Comparison of ENCODE assay signal across 8 mouse cellular contexts in genomic region chr12:59095104-59096025, GRCm38 (mm10). TPM values are rescaled to one million over a fixed set of nuclear protein-coding genes. Genes with fewer than 3 reads are reported as not detected.
DNase-seq lines count a peak whose midpoint lies in the region; ATAC-seq and TF ChIP-seq lines count a peak whose summit lies in the region.

Gene Mia2 (plus strand): TSS chr12:59095799.

- no peaks in the 10 kb centered on the region for H3K27me3 ChIP-seq in hindbrain, postnatal 0 days (ENCODE audit: insufficient read depth, low read length)
- no peaks in the 10 kb centered on the region for H3K27me3 ChIP-seq in limb, embryonic 10.5 days (ENCODE audit: low read depth, poor library complexity, severe bottlenecking)
- H3K27me3 ChIP-seq in midbrain, embryonic 15.5 days (replicated peaks) = no peaks in the 10 kb centered on the region

- H3K9ac ChIP-seq in hindbrain, postnatal 0 days (replicated peaks; ENCODE audit: low read length) = no peak within 1 kb of the TSS
- no peak within 1 kb of the TSS for H3K9ac ChIP-seq in midbrain, embryonic 15.5 days

- H3K4me2 ChIP-seq in hindbrain, postnatal 0 days (ENCODE audit: low read depth, low read length) = no peak within 1 kb of the TSS
- no peak within 1 kb of the TSS for H3K4me2 ChIP-seq in midbrain, embryonic 15.5 days

- H3K27ac ChIP-seq in hindbrain, postnatal 0 days = no peak within 1 kb of the TSS
- no peak within 1 kb of the TSS for H3K27ac ChIP-seq in limb, embryonic 10.5 days
- no peak within 1 kb of the TSS for H3K27ac ChIP-seq in midbrain, embryonic 15.5 days

- no peak for ATAC-seq in CD4-positive, CD25-positive, alpha-beta regulatory T cell, adult 4 months
- ATAC-seq in hindbrain, postnatal 0 days = no peak
- no peak for ATAC-seq in midbrain, embryonic 15.5 days (replicated peaks)

- WGBS in hindbrain, postnatal 0 days = 82% methylated on average over 19 of the region's 19 CpGs
- 90% methylated on average over 19 of the region's 19 CpGs for WGBS in limb, embryonic 10.5 days
- 87% methylated on average over 19 of the region's 19 CpGs for WGBS in midbrain, embryonic 15.5 days

- no peak for TF ChIP-seq CTCF in hindbrain, postnatal 0 days (IDR thresholded peaks at IDR 0.05; ENCODE audit: low read depth)

- H3K4me1 ChIP-seq in hindbrain, postnatal 0 days (ENCODE audit: insufficient read depth, low read length) = no peaks in the 10 kb centered on the region
- no peaks in the 10 kb centered on the region for H3K4me1 ChIP-seq in limb, embryonic 10.5 days
- H3K4me1 ChIP-seq in midbrain, embryonic 15.5 days = no peaks in the 10 kb centered on the region

- no peaks in the 10 kb centered on the region for H3K9me3 ChIP-seq in hindbrain, postnatal 0 days (ENCODE audit: low read length)
- H3K9me3 ChIP-seq in limb, embryonic 10.5 days (replicated peaks) = no peaks in the 10 kb centered on the region
- no peaks in the 10 kb centered on the region for H3K9me3 ChIP-seq in midbrain, embryonic 15.5 days

- H3K36me3 ChIP-seq in hindbrain, postnatal 0 days (ENCODE audit: insufficient read depth, low read length) = no peaks in the 10 kb centered on the region
- H3K36me3 ChIP-seq in limb, embryonic 10.5 days = no peaks in the 10 kb centered on the region
- no peaks in the 10 kb centered on the region for H3K36me3 ChIP-seq in midbrain, embryonic 15.5 days (replicated peaks)

- H3K4me3 ChIP-seq in hindbrain, postnatal 0 days (ENCODE audit: low read length) = no peak within 1 kb of the TSS
- no peak within 1 kb of the TSS for H3K4me3 ChIP-seq in limb, embryonic 10.5 days
- H3K4me3 ChIP-seq in midbrain, embryonic 15.5 days = no peak within 1 kb of the TSS

- DNase-seq in adrenal gland, postnatal 14 days = no peak
- DNase-seq in gastrocnemius, postnatal 10 days = no peak
- no peak for DNase-seq in hindbrain, postnatal 0 days (ENCODE audit: low spot score)
- DNase-seq in limb, embryonic 10.5 days (ENCODE audit: low spot score) = no peak
- no peak for DNase-seq in natural killer cell, adult 2 months (ENCODE audit: low spot score in 2 of 2)
- no peak for DNase-seq in cerebellum, adult 9-10 months

RNA-seq across cellular contexts. Expression of gene Mia2, which starts in this region (rescaled TPM):
- polyA plus RNA-seq in CD4-positive, CD25-positive, alpha-beta regulatory T cell, adult 4 months (2017; shearing (Covaris generic)) = 10 to 100 TPM; 28.9 to 38.7 TPM
- total RNA-seq in adrenal gland, postnatal 14 days (2021) = 87.4 and 106 TPM in 2 replicates
- 10 to 100 TPM; 67.3 to 77.8 TPM for total RNA-seq in gastrocnemius, postnatal 10 days (2021)
- 24.9 and 32.7 TPM in 2 replicates for total RNA-seq in hindbrain, postnatal 0 days (2014; rRNA removed)
- 38.2 and 45.8 TPM in 2 replicates for polyA plus RNA-seq in hindbrain, postnatal 0 days (2015; fragmentation: Nextera tagmentation; extraction: Ambion mirVana)
- polyA plus RNA-seq in limb, embryonic 10.5 days (2016; fragmentation: Nextera tagmentation; extraction: Ambion mirVana) = 48.6 and 56.4 TPM in 2 replicates
- 28.4 and 30.7 TPM in 2 replicates for polyA plus RNA-seq in midbrain, embryonic 15.5 days (2015; fragmentation: Nextera tagmentation; extraction: Ambion mirVana)
